Mouse (Mus musculus) heart, postnatal 25 days (tissue): Measurements from ENCODE around the gene Gm10197. TPM values are rescaled to one million over a fixed set of nuclear protein-coding genes. Genes with fewer than 3 reads are reported as not detected.
"Not testable (repeated sequence)": the region's sequence is repeated elsewhere in the genome, so short reads cannot be mapped to it uniquely, and the experiment has no call there.

ENCODE experiments used
- DNase-seq: peaks from one replicate; pipeline ENCODE4 v3.0.0; 2022; ENCODE audit warnings: low spot score
- intact Hi-C: fragments of 180-260 bp; cut with DNase I; formaldehyde crosslinking; loops from one replicate; pipeline ENCODE4 v1.15.1; 2025
- total RNA-seq, 2 experiments: library from RNA; stranded (reverse); gene quantifications; 2 replicates each; pipeline ENCODE4 v1.2.3; 2021

Gm10197 gene
- total RNA-seq: not detected

DNA sequence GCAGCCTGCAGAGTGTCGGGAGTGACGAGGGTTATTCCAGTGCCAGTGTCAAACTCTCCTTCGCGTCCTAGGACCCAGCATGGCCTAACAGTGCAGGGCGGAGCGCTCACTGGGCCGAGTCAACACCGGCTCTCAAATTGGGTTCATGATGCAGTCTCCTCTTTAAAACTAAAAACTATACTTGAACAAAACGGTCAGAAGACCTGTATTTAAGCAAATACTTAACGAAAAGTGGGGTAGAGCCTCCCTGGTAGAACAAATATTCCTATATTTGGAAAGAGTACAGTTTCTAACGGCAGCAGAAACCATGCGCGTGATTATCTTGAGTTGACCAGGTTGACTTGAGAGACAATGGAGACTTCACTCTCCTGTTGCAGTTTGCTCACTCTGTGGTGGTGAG is at the start of gene Gm10197:
Gene Gm10197 (minus strand): TSS at position 101 of the 400 bp plus-strand sequence.
- no peak for DNase-seq
- intact Hi-C loops: no loop called here

DNA sequence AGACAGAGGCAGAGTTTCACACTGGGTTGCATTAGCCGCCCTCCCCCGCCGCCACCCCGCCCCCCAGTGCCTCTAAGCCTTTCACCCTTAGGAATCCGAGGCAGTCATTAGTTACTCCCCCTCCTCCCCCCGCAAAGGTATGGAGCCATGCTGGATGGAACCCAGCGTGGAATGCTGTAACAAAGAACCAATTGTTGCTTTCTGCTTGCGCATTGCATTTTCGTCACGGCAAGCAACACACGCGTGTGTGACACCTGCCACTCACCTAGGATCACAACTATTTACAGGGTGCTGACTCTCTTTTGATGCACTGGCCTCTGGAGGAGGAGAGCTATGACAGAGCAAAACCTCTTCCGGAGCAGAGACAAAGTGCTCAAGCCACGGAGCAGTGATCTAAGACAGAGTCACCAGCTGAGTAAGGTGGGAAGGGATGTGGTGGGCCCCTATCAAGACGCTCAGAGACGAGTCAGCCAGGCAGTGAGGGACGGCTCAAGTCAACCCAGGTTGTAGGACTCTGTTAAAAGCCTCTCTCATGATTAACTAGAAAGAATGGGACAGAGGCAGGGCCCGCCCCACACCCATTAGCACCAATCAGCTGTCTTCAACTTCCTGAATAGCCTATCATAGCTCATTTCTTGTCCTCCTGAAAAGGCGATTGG is 49.5 kb upstream of the Gm10197 start:
- DNase-seq: peak; percentile 70
- intact Hi-C loops: no loop called here

DNA sequence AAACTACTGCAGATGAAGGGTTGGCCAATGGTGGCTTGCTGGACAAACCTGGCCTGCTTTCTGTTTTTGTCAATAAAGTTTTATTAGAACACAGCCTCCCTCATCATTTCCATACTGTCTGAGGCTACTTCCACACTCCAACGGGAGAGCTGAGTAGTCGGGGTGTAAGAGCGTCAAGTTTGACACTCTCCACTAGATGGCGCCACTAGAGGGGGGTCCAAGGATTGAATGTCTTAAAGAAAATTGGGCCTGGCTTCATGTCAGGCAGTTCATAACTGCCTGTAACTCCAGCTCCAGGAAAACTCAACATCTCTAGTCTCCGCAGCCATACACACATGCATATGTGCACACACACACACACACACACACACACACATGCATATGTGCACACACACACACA is 48.3 kb upstream of the Gm10197 start:
- intact Hi-C loops: loop anchor here (1.0 kb wide), 1 partner anchor 159 kb away; no protein-coding TSS in a partner anchor
- DNase-seq: peak; percentile 27

DNA sequence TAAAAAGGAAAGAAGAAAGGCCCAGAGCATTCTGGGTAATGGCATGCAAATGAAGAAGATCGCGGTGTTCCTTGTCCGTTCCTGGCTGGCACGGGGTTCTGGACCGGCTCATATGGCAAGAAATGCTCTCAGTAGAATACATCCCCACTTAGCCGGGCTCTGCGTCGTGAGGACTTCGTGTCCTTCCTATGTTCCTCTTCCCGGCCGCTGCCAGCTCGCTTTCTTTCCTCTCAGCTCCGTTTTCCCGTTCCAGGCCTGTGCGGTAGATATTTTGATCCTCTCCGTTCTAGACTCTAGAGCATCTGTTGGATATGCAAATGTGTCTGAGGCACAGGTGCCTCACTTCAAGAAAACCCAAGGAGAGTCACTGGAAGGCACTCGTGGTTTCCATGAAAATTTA is 43.6 kb upstream of the Gm10197 start:
- DNase-seq: no peak
- intact Hi-C loops: no loop called here

DNA sequence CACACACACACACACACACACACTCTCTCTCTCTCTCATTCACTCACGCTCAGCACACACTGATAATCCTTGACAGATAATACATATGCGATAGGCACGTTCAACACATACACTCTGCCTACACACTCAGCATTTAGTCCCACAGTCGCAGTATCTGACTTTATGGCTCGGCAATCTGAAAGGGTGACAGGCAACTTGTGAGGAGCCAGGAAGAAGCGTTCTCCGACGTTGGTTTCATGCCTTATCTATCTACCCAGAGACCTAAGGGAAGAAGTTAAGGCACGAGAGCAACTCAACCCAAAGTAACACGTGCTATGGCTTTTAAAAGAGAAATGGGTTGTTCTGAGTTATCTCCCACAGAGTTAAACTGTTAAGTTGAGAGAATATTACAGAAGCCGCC is 43.1 kb upstream of the Gm10197 start:
- DNase-seq: no peak
- intact Hi-C loops: no loop called here

DNA sequence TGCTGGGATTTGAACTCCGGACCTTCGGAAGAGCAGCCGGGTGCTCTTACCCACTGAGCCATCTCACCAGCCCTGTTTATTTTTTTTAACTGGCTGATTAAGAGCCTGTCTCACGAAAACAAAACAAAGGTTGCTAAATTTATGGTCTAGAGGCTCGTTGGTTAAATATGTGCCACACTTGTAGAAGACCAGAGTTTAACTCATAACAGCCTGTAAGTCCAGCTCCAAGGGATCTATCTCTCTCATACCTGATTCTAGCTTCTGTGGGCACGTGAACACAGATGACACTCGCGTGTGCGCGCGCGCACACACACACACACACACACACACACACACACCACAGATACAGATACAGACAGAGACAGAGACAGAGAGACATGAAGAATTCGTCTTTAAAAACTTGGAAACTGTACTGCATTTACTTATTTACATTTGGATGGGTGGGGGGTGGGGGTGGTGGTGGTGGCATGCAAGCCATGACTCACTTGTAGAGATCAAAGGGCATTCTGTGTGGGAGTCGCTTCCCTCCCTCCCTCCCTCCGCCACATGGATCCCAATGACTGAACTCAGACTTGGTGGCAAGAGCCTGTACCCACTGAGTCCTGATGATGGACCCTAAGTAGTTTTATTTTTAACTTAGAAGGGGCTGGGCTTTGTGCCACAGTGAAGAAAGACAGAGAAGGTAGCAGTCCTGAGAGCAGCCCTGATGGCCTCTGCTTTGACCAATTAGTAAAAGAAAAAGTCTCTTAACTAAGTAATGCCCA is 42.2 kb upstream of the Gm10197 start:
- no peak for DNase-seq
- intact Hi-C loops: no loop called here

DNA sequence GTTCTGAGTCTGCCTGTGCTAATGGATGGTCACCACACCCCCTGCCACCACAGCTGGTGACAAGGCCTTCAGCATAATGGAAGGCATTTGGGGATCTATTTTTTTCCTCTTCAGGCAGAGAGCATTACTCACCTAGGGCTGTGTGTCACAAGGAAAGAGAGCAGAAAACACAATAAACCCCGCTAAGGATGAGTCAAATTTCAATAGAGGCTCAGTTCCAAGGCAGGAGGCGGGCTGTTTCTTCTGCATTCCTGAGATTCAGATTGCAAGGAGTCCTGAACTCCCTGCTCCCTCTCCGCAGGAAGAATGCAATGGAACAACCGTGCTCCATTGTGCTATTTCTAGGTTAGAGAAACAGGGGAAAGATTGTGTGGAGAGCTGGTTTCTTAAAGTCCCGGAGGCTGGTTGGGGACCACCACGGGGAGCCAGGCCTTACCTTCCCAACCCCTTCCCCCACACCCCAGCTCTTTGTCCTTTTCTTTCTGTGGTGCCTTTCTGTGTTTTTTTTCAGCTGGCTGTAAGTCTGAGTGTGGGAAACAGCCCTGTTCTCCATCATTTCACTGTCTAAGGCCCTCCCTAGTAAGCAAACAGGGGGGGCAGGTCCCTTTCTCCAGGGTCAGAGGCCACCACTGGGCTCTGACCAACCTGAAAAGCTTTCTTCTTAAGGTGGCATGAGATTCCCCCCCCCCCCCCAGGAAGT is 40.7 kb upstream of the Gm10197 start:
- no peak for DNase-seq
- intact Hi-C loops: no loop called here

DNA sequence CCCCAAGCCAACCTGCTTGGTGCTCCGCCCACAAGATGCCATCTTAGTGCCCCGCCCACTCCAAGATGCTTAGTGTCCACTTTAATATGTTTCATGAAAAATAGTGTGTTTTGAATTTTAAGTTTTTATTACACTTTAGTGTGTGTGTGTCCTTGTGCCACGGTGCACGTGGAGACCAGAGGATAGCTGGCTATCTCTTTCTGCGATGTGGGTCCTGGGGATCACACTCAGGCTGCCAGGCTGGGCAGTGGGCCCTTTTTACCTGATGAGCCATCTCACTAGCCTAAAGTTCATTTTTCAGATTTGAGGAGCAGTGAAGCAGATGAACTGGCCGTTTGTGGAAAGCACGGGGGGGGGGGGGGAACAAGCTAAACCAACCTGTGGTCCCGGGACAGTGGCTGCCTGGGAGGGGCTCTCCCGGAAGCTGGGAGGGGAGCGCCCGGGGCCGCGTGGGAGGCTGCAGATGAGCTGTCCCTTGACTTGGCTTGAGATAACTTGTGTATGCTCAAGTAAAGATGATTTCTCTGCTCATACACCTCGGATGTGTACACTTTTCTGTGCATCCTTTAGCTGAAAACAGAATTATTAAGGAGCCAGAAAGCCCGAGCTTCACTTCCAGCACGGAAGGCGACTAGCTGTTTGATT is 38.2 kb upstream of the Gm10197 start:
- DNase-seq: no peak
- intact Hi-C loops: no loop called here

DNA sequence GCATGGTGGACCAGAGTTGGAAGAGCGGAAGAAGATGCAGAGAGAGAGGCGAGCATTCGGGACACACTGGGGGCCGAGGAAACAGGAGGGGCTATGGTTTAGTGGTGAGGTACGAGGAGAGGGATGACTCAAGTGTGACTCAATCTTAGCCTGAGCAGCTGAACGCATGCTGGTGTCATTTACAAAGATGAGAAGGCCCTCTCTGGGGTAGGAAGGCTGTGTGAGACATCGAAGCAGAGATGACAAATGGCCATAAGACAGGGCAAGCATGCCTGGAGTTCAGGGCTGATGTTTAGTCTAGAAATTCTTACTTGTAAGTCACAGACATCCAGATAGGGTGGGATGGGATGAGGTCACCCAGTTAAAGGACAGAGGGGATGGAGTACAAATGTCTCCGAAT is 36.8 kb upstream of the Gm10197 start:
- intact Hi-C loops: no loop called here
- DNase-seq: no peak

DNA sequence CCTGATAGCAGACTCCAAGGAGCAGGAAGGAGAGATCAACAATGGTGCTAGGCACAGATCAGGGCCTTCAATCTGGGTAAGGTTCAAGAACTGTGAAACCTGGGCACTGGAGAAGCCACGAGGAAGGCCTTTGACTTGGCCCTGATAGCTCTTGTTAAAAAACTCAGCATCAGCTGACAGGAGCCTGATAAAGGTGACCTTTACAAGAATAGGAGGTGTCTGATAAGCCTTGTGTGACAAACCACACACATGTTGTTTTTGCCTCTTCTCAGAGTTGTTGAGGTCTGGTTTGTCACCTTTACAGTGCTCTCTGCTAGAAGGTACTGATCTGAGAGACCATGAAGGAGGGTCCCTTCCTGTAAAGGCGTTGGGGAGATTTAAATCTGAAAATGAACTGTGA is 35.8 kb upstream of the Gm10197 start:
- intact Hi-C loops: no loop called here
- DNase-seq: no peak

DNA sequence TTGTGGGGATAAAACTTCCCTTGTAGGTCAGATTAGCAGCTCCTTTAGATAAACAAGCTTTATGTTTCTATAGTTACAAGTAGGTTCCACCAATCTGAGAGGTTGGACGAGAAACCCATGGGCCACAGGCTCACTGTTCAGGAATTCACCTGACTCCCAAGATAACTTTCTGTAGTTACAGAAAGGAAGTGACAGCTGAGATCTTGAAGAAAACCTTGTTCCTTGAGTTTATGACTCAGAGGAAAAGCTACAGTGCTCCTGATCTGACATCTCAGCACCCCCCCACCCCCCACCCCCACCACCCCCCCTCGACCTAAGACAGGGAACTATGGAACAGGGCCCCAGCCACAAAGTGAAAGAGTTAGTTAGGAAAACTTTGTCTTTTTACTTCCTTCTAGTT is 34.2 kb upstream of the Gm10197 start:
- no peak for DNase-seq
- intact Hi-C loops: no loop called here

DNA sequence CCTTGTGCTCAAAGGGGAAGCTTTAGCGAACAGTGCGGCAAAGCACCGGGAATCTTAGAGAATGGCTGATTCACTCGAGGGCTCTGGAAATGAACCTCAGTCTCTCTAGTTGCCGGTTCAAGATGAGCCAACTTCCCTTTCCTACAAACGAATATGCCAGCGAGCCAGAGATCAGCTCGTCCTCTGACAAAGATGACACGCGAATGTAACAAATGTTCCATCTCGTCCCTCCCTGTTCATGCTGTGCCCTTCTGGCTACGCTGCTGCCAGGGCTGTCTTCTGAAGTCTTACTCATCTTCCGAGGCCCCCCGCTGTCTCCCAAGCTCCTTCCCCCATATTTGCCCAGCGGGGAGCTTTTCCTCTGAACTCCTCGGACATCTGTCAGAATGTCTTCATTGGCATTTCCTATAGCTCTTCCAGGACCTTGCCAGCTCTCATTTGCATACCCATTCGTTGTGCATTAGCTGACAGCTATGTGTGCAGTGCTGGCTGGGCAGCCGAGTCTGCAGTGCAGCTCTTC is 33.3 kb upstream of the Gm10197 start:
- intact Hi-C loops: no loop called here

DNA sequence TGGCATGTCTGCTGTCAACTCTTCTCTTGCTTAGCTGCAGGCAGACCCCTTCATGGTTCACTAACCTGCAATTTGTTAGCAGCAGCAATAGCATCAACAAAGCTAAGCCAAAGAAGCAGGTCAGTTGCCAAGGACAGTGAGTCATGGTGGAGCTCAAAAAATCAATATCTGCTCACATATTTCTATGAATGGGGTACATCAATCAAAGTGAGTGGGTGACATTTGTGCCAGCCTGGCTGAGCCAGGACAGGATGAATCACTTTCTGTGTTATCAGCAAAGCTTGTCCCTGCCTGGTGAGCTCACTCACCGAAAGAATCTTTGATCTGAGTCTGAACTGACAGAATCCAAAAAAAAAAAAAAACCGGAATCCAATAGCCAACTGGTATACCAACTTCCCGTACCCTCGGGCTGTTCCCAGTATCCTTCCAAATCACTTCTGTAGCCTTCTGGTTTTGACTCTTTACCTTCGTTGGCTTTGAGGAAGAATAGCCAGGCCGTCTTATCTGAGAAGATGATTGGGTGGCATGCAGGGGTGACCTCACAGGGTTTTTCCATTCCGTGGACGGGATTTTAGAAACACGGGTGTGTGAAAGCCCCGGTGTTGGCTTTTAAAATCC is 32.8 kb upstream of the Gm10197 start:
- DNase-seq: no peak
- intact Hi-C loops: no loop called here

More for the DNA sequence above, 33.3 kb upstream of the Gm10197 start:
- no peak for DNase-seq

DNA sequence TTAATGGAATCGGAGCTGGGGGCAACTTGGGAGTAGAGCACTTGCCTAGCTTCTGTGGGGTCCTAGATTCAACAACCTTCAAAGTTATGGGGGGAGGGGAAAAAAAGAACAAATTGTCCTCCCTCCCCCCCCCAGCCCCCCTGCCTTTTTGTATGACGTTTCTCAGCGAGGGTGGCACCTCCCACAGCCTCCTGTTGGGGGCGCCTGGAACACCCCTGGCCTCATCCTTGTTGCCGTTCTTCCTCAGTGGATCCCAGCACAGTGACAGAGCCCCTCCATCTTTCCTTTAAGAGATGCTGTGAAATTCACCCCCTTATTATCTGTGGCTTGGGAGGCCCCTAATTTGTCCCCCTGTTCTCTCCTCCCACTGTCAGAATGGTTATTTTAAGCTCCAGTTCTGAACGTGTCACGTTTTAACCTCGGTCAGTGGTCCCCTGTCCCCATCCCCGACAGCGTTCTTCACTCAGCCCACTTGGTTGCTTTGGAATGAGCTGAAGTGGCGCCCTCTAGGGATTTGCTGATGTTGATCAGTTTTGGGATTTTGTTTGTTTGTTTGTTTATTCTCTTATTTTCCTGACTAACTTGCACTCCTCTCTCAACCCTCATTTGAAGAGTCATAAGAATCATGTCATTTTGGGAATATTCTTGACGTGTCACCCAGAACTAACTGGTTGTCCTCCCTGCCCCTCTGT is 31.3 kb upstream of the Gm10197 start:
- no peak for DNase-seq
- intact Hi-C loops: no loop called here

DNA sequence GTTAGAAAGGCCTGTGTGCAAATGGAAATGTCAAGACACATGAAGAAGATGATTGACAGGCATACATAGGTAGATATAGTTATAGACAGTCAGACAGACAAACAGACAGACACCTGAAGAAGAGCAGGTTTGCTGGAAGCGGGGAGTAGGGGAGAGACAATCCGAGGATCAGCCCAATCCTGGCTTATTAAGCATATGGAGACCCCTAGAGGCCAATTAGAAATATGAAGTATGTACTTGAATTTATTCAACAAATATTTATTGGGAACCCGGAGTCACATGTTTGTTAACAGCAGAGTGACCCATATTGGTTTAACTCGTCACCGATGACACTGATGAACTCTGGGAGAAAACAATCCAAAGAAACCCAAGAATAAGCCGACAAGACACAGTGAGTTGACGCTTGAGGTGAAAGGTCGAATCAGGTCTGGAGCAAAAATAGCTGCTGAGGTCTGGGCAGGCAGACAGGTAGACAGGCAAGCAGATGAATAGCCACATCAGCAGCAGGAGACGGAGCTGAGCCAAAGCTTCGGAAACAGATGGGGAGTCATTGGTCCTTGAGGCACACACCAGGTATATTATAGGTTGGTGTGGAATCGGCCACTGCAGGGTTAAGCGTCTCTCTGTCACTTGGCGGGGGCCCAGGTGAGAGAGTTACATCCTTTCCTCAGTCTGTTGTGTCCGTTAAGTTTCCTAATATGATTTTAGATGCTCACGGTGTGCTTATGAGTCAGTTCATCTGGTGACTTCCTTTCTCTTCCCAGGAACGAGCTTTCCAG is 29.0 kb upstream of the Gm10197 start:
- intact Hi-C loops: no loop called here
- no peak for DNase-seq

DNA sequence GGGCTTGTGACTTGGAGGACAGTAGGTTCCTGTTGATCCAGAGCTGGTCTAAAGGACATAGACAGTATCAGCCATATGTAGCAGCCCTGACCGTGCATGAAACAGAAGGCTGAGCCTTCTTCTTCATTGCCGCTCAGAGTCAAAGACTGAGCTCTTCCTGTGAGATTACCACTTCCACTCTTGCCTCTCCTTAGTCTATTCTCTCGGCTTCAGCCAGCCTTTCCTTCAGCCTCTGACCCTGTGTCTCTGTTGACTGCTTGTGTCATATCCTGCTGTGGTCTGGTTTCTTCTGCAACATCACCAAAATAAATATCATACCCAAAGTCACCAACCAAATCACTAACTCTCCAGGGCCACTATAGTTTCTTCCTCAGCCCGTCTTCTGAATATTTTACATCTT is 27.6 kb upstream of the Gm10197 start:
- intact Hi-C loops: no loop called here
- no peak for DNase-seq

DNA sequence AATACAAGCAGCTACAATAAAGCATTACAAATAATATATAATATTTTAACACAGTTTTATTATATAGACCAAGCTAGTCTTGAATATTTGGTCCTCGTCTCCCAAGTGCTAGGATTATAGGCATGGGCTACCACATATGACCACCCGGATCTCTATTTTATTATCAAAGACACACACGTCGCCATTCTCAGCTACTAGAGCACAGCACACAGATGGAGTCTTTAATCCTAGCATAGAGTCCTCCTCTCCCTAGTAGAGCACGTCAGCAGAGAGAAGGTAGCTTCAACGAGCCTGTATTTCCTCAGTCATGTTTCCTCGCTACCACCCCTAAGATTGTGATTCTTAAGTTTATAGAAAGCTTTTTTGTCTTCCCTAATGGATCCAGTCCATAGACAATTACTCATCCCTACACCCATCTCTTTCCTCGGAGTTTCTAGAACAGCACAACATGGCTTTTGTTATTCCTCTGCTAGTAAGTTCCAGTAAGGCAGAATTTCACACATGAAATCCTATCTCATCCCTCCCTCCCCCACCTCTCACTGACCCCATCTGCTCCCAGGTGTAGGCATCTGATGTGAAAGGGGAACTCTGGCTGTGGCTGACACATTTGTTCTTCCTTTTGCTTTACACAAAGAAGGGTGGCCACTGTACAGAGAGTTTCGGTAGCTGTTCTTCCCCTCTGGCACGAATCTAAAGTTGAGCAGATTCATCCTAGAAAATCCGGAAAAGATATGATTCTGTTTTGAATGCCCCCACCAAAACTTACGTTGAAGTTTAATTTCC is 26.1 kb upstream of the Gm10197 start:
- DNase-seq: no peak
- intact Hi-C loops: no loop called here

DNA sequence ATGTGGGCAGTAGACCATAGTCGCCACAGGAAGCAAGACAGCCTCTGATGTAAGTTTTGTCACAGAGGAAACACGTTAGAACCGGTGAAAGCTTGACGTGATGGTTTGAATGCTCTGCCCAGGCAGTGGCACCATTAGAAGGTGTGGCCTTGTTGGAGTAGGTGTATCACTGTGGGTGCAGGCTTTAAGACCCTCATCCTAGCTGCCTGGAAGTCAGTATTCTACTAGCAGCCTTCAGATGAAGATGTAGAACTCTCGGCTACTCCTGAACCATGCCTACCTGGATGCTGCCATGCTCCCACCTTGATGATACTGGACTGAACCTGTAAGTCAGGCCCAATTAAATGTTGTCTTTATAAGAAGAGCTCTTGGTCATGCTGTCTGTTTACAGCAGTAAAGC is 24.2 kb upstream of the Gm10197 start:
- not testable (repeated sequence) for DNase-seq
- intact Hi-C loops: loop anchor here (1.0 kb wide), 1 partner anchor 183 kb away; no protein-coding TSS in a partner anchor
